In the genomic region with DNA sequence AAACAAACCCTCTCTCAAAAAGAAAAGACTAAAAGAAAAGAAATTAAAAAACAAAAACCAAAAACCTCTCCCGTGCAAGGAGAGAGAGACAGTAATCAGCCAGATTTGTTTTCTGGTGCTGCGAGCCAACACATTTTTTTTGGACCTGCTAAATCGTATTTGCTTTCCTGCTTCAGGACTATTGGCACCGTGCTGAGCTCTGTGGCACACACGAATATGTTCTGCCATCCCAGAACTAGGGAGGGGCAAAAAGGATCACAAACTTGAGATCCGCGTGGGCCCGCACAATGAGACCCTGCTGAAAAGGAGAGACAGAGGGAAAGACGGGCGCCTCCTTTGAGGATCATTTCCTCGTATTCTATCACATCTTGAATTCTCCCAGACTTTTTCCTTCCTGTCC, we compare ENCODE assay signal across 16 mouse cellular contexts. TPM values are rescaled to one million over a fixed set of nuclear protein-coding genes. Genes with fewer than 3 reads are reported as not detected.
"Had no signal": no experiment of that assay in that cellular context is flagged by ENCODE, and none has a peak within 500 bp of the region (broad histone marks: within the 10 kb centered on the region; RNA-seq: fewer than 3 reads in every experiment).

No protein-coding gene starts in this region.

- H3K4me2 ChIP-seq: limb, embryonic 13.5 days; liver, embryonic 11.5 days; liver, embryonic 15.5 days; lung, embryonic 14.5 days; neural tube, embryonic 15.5 days had no signal

- H3K36me3 ChIP-seq: limb, embryonic 13.5 days; liver, embryonic 15.5 days; midbrain, embryonic 10.5 days; neural tube, embryonic 15.5 days had no signal

- H3K4me1 ChIP-seq: limb, embryonic 13.5 days; liver, embryonic 15.5 days; midbrain, embryonic 10.5 days; neural tube, embryonic 15.5 days had no signal

- ATAC-seq: intestine, embryonic 16.5 days had no signal

- DNase-seq: kidney, adult 8-10 months; kidney, postnatal 10 days; left cerebral cortex, postnatal 4 days; lung, embryonic 14.5 days; lung, postnatal 10 days; lung, postnatal 4 days; midbrain, embryonic 14.5 days; right cerebral cortex, postnatal 25 days had no signal

- H3K4me3 ChIP-seq: limb, embryonic 13.5 days; liver, embryonic 15.5 days; midbrain, embryonic 10.5 days; myocyte; neural tube, embryonic 15.5 days had no signal

- H3K9me3 ChIP-seq: limb, embryonic 13.5 days; liver, embryonic 15.5 days; midbrain, embryonic 10.5 days; neural tube, embryonic 15.5 days had no signal

- H3K9ac ChIP-seq: limb, embryonic 13.5 days; liver, embryonic 15.5 days; lung, embryonic 14.5 days; neural tube, embryonic 15.5 days had no signal

- H3K27me3 ChIP-seq: limb, embryonic 13.5 days; liver, embryonic 15.5 days; neural tube, embryonic 15.5 days had no signal

- H3K27ac ChIP-seq: limb, embryonic 13.5 days; liver, embryonic 15.5 days; midbrain, embryonic 10.5 days; neural tube, embryonic 15.5 days; stomach, postnatal 0 days had no signal

RNA-seq across cellular contexts. Expression of gene Cfap54, which starts 22.3 kb away (rescaled TPM):
- polyA plus RNA-seq: stomach, postnatal 0 days had no signal
